Mouse (Mus musculus) forebrain, embryonic 11.5 days (tissue): Measurements from ENCODE around the gene Hsd11b2. TPM values are rescaled to one million over a fixed set of nuclear protein-coding genes. Genes with fewer than 3 reads are reported as not detected.

Source experiments
- ATAC-seq: fragments of 200-750 bp; cut with Nextera tagmentation; replicated peaks from 2 replicates; pipeline ENCODE4 v1.8.0; 2017; ENCODE audit warnings: moderate TSS enrichment; ENCODE audit not compliant: low FRiP score
- DNase-seq: peaks from one replicate; pipeline ENCODE4 v3.0.0-alpha.2; 2017; ENCODE audit warnings: low spot score
- H3K27ac ChIP-seq: fragments of 300-500 bp; sonication (generic); 2 replicates; pipeline ENCODE4 v1.5.1; 2014; ENCODE audit warnings: low read depth, low read length
- H3K27me3 ChIP-seq: fragments of 300-500 bp; sonication (generic); 2 replicates; pipeline ENCODE4 v1.6.1; 2014; ENCODE audit warnings: mild to moderate bottlenecking, low read length, mixed read lengths; ENCODE audit not compliant: control insufficient read depth, insufficient read depth
- H3K36me3 ChIP-seq: fragments of 300-500 bp; sonication (generic); 2 replicates; pipeline ENCODE4 v1.6.1; 2014; ENCODE audit warnings: mild to moderate bottlenecking, low read length, moderate library complexity, mixed read lengths; ENCODE audit not compliant: control insufficient read depth, insufficient read depth
- H3K4me1 ChIP-seq: fragments of 300-500 bp; sonication (generic); replicated peaks from 2 replicates; pipeline ENCODE4 v1.6.1; 2014; ENCODE audit warnings: low read length, mixed read lengths; ENCODE audit not compliant: control insufficient read depth, insufficient read depth
- H3K4me2 ChIP-seq: fragments of 300-500 bp; sonication (generic); 2 replicates; pipeline ENCODE4 v1.6.1; 2014; ENCODE audit warnings: low read depth, mild to moderate bottlenecking, low read length, moderate library complexity, mixed read lengths; ENCODE audit not compliant: severe bottlenecking
- H3K4me3 ChIP-seq: fragments of 300-500 bp; sonication (generic); 2 replicates; pipeline ENCODE4 v1.5.1; 2014; ENCODE audit warnings: low read depth, low read length
- H3K9ac ChIP-seq: fragments of 300-500 bp; sonication (generic); 2 replicates; pipeline ENCODE4 v1.6.1; 2014; ENCODE audit warnings: low read length
- H3K9me3 ChIP-seq: fragments of 300-500 bp; sonication (generic); 2 replicates; pipeline ENCODE4 v1.6.1; 2016; ENCODE audit warnings: low read length, mixed read lengths; ENCODE audit not compliant: control insufficient read depth
- WGBS: fragments of 180-500 bp; shearing (Covaris S2); extraction: QIAGEN DNeasy Blood & Tissue Kit; methylation state at CpG from one replicate; pipeline ENCODE4 v1.1.7; 2014; 5-methylcytosine and 5-hydroxymethylcytosine counted together
- polyA plus RNA-seq: library from polyadenylated mRNA; unstranded; fragments of >200 nt; fragmentation: Nextera tagmentation; extraction: Ambion mirVana; gene quantifications from 2 replicates; pipeline ENCODE4 v1.2.1, GENCODE M21; 2014

Hsd11b2 gene
- polyA plus RNA-seq, 1 experiment from 2014 or later = 13.6 TPM

DNA sequence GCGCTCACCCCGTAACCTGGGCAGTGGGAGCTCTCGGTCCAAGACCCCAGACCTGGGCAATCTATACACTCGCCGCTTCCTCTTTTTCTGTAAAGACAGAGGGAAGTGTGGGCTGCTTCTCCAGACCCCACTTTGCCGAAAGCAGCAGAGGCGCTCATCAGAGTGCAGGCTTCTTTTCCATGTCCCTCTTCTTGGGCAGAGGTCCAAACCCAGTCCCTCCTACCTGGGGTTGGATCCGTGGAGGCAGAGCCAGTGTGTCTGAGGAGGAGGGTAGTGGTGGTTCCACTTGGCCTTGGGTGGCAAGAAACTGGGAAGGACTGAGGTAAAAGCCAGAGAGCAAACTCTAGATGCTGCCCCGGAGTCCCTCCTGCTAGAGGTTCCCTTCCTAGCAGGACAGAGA lies 45.6 kb upstream of the Hsd11b2 start:
- Histone ChIP-seq H3K4me2 (no peak overlapping the region), H3K27ac (no peak overlapping the region), H3K4me1 (peaks cover 39% of the 10 kb centered on the region), H3K36me3 (no peaks in the 10 kb centered on the region), H3K4me3 (no peak overlapping the region), H3K27me3 (peaks cover 18% of the 10 kb centered on the region), H3K9ac (no peak overlapping the region; the same call in 1 of the 2 replicates), H3K9me3 (no peaks in the 10 kb centered on the region)
- WGBS = 40% methylated on average over 9 of the region's 9 CpGs
- no peak for DNase-seq
- ATAC-seq = no peak

DNA sequence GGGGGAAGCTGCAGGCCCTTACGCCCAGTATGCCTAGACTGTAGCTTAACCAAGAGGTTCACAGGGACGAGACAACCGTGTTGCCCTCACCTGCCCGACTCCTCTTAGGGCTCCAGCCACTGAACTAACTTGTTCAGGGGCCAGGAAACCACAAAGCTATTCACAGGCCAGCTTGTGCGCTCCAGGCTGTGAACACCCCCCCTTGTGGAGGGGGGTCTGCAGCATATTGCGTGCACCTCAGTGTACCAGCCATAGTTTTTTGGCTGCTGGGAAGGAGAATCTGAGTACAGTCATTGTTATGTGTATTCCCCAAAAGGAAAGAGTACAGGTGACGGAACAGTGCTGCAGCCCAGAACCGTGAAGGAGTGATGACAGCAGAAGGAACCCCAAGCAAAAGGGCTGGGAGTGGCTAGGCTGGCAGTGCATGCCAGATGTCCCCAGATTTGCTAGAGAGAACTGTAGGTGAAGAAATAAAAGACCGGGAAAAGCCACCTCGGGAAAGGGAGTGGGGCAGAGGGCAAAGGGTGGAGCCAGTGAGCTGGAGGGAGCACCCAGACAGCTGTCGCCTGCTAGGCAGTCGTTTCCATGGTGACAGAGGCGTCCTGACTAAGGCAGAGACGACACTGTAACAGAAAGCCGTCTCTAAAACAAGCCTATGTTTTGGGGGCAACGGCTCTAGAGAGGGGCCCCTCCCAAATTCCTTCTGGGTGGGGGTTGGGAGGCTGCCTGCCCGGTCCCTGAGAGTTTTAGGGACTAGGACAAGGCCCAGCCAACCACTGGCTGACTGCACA lies 44.5 kb upstream of the Hsd11b2 start:
- Histone ChIP-seq H3K4me3 (no peak overlapping the region), H3K4me1 (peaks cover 36% of the 10 kb centered on the region), H3K9ac (peak overlapping the region; percentile 17; the same call in 1 of the 2 replicates), H3K27me3 (peaks cover 18% of the 10 kb centered on the region), H3K9me3 (no peaks in the 10 kb centered on the region), H3K4me2 (0 out of 2 replicates have a peak overlapping the region, but pooled peaks have one; percentile 8), H3K27ac (no peak overlapping the region), H3K36me3 (no peaks in the 10 kb centered on the region)
- 26% methylated on average over 17 of the region's 17 CpGs for WGBS
- DNase-seq (peak; percentile 67), ATAC-seq (no peak)

DNA sequence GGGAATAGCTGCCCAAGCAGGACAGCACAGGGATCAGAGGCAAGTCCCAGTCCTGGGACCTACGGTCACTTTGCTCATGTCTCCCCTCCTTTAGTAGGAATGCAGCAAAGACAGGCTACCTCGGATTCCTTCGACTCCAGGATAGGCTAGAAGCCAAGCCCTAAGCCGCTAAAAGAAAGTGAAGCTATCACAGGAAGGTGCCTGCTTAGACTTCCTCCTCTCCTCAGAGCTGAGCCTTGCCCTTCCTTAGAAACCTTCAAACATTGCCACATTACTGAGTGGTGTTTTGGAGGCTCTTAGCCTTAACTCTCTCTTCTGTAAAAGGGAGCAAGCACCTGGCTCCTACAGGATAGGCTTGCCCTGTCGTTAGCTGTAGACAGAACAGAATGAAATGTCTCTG lies 43.9 kb upstream of the Hsd11b2 start:
- H3K27ac ChIP-seq = no peak overlapping the region
- 44% methylated on average over 5 of the region's 5 CpGs for WGBS

GRCm38 (mm10) chr8:105475254-105475653 lies 43.3 kb upstream of the Hsd11b2 start:
- H3K27ac ChIP-seq = no peak overlapping the region
- H3K9me3 ChIP-seq = no peaks in the 10 kb centered on the region
- H3K36me3 ChIP-seq = no peaks in the 10 kb centered on the region
- H3K9ac ChIP-seq = no peak overlapping the region; the same call in 1 of the 2 replicates
- 46% methylated on average over 4 of the region's 4 CpGs for WGBS
- H3K4me1 ChIP-seq = peaks cover 30% of the 10 kb centered on the region
- H3K27me3 ChIP-seq = peaks cover 18% of the 10 kb centered on the region
- no peak overlapping the region for H3K4me2 ChIP-seq
- DNase-seq (no peak), ATAC-seq (no peak)
- no peak overlapping the region for H3K4me3 ChIP-seq

More for the DNA sequence above, 43.9 kb upstream of the Hsd11b2 start:
- Histone ChIP-seq H3K9me3 (no peaks in the 10 kb centered on the region), H3K4me1 (peaks cover 30% of the 10 kb centered on the region), H3K9ac (no peak overlapping the region; the same call in 1 of the 2 replicates), H3K4me2 (no peak overlapping the region), H3K36me3 (no peaks in the 10 kb centered on the region), H3K4me3 (no peak overlapping the region), H3K27me3 (peaks cover 18% of the 10 kb centered on the region)
- ATAC-seq (no peak), DNase-seq (no peak)

GRCm38 (mm10) chr8:105475742-105476141 lies 42.8 kb upstream of the Hsd11b2 start:
- Histone ChIP-seq H3K4me1 (peaks cover 27% of the 10 kb centered on the region), H3K4me2 (no peak overlapping the region), H3K9me3 (no peaks in the 10 kb centered on the region), H3K36me3 (no peaks in the 10 kb centered on the region), H3K9ac (no peak overlapping the region), H3K27me3 (peaks cover 18% of the 10 kb centered on the region), H3K4me3 (no peak overlapping the region), H3K27ac (no peak overlapping the region)
- ATAC-seq = no peak
- DNase-seq = no peak
- WGBS = 89% methylated on average over 8 of the region's 8 CpGs

DNA sequence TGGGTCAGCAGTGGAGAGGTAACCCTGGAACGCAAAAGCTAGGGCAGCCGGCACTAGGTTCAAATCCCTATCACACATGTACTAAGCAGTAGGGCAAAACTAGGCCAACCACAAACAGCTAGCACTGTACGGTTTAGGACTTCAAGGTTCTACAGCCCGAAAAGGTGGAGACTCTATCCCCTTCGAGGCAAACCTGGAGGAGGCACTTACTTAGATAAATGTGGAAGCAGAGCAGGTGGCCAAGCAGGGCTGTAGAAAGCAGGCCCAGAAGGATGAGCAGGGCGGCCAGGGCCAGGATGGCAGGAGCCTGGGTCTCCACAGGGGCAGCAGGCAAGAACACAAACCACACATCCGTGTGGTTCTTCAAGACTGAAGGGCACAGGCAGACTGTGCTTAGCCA lies 42.4 kb upstream of the Hsd11b2 start:
- Histone ChIP-seq H3K36me3 (no peaks in the 10 kb centered on the region), H3K4me2 (no peak overlapping the region), H3K27ac (no peak overlapping the region), H3K4me1 (peaks cover 24% of the 10 kb centered on the region), H3K9ac (no peak overlapping the region), H3K4me3 (no peak overlapping the region), H3K27me3 (peaks cover 18% of the 10 kb centered on the region), H3K9me3 (no peaks in the 10 kb centered on the region)
- no peak for DNase-seq
- ATAC-seq = no peak
- WGBS = 89% methylated on average over 7 of the region's 7 CpGs

GRCm38 (mm10) chr8:105476628-105477413 lies 41.7 kb upstream of the Hsd11b2 start:
- Histone ChIP-seq H3K27ac (no peak overlapping the region), H3K4me2 (no peak overlapping the region), H3K9ac (no peak overlapping the region)

GRCm38 (mm10) chr8:105477792-105478191 lies 40.8 kb upstream of the Hsd11b2 start:
- no peak overlapping the region for H3K9ac ChIP-seq
- no peak for ATAC-seq
- no peak overlapping the region for H3K4me3 ChIP-seq
- WGBS = 83% methylated on average over 3 of the region's 3 CpGs
- H3K9me3 ChIP-seq = no peaks in the 10 kb centered on the region
- DNase-seq = no peak
- no peaks in the 10 kb centered on the region for H3K36me3 ChIP-seq
- H3K27ac ChIP-seq = no peak overlapping the region
- peaks cover 12% of the 10 kb centered on the region for H3K27me3 ChIP-seq
- H3K4me1 ChIP-seq = peaks cover 17% of the 10 kb centered on the region
- H3K4me2 ChIP-seq = no peak overlapping the region

More at GRCm38 (mm10) chr8:105476628-105477413, 41.7 kb upstream of the Hsd11b2 start:
- DNase-seq = peak; percentile 68
- Histone ChIP-seq H3K9me3 (no peaks in the 10 kb centered on the region), H3K36me3 (no peaks in the 10 kb centered on the region), H3K4me1 (peaks cover 20% of the 10 kb centered on the region), H3K4me3 (no peak overlapping the region), H3K27me3 (peaks cover 16% of the 10 kb centered on the region)
- peak; percentile 34; the same call in 1 of the 2 replicates for ATAC-seq
- 38% methylated on average over 25 of the region's 25 CpGs for WGBS
